Mouse (Mus musculus): ENCODE measurements around the gene Nlgn1.

DNA sequence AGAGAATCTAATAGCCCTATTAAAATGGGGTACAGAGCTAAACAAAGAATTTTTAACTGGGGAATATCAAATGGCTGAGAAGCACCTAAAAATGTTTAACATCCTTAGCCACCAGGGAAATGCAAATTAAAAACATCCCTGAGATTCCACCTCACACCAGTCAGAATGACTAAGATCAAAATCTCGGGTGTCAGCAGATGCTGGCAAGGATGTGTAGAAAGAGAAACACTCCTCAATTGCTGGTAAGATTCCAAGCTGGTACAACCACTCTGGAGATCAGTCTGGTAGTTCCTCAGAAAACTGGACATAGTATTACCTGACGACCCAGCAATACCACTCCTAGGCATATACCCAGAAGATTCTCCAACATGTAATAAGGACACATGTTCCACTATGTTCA lies 869.2 kb downstream of the Nlgn1 start:
- TF ChIP-seq CTCF (IDR thresholded peaks at IDR 0.05; ENCODE audit: low read depth), result no peak
- no peak for TF ChIP-seq EP300 (IDR thresholded peaks at IDR 0.05; ENCODE audit: low read depth)

Measured in liver, embryonic 14.5 days (tissue).